Mouse (Mus musculus) intestine, postnatal 0 days (tissue): ENCODE results near the gene Btbd8. TPM values are rescaled to one million over a fixed set of nuclear protein-coding genes. Genes with fewer than 3 reads are reported as not detected.
A peak's percentile ranks its signal among the peaks of the same experiment; 100 is the strongest.

ENCODE experiments used
- ATAC-seq: fragments of 200-750 bp; cut with Nextera tagmentation; 2 replicates; pipeline ENCODE4 v1.8.0; 2017; ENCODE audit warnings: mild to moderate bottlenecking, moderate TSS enrichment, moderate library complexity
- H3K27ac ChIP-seq: fragments of 300-500 bp; sonication (generic); 2 replicates; pipeline ENCODE4 v1.5.1; 2014; ENCODE audit warnings: mild to moderate bottlenecking, low read depth, low read length, moderate library complexity
- H3K27me3 ChIP-seq: fragments of 300-500 bp; sonication (generic); replicated peaks from 2 replicates; pipeline ENCODE4 v1.6.1; 2014; ENCODE audit warnings: low read length, mixed read lengths; ENCODE audit not compliant: control insufficient read depth, insufficient read depth
- H3K36me3 ChIP-seq: fragments of 300-500 bp; sonication (generic); 2 replicates; pipeline ENCODE4 v1.6.1; 2014; ENCODE audit warnings: mild to moderate bottlenecking, moderate library complexity; ENCODE audit not compliant: control insufficient read depth, insufficient read depth
- H3K4me1 ChIP-seq: fragments of 300-500 bp; sonication (generic); replicated peaks from 2 replicates; pipeline ENCODE4 v1.6.1; 2014; ENCODE audit warnings: antibody characterized with exemption, low read length, mixed read lengths; ENCODE audit not compliant: control insufficient read depth, insufficient read depth
- H3K4me2 ChIP-seq: fragments of 300-500 bp; sonication (generic); replicated peaks from 2 replicates; pipeline ENCODE4 v1.6.1; 2014; ENCODE audit warnings: low read depth, mild to moderate bottlenecking, moderate library complexity
- H3K4me3 ChIP-seq: fragments of 300-500 bp; sonication (generic); 2 replicates; pipeline ENCODE4 v1.5.1; 2014; ENCODE audit warnings: low read depth, low read length
- H3K9ac ChIP-seq: fragments of 300-500 bp; sonication (generic); 2 replicates; pipeline ENCODE4 v1.6.1; 2014; ENCODE audit warnings: mild to moderate bottlenecking, low read depth, low read length
- H3K9me3 ChIP-seq: fragments of 300-500 bp; sonication (generic); 2 replicates; pipeline ENCODE4 v1.6.1; 2016; ENCODE audit warnings: mixed run types; ENCODE audit not compliant: control insufficient read depth
- CTCF ChIP-seq: sonication (generic); IDR thresholded peaks from 2 replicates; pipeline ENCODE4 v1.5.1; 2016; ENCODE audit warnings: low read depth, mild to moderate bottlenecking, control low read depth, antibody characterized with exemption, moderate library complexity
- WGBS: fragments of 180-500 bp; shearing (Covaris S2); extraction: QIAGEN DNeasy Blood & Tissue Kit; methylation state at CpG from one replicate; pipeline ENCODE4 v1.1.7; 2014; 5-methylcytosine and 5-hydroxymethylcytosine counted together
- polyA plus RNA-seq: library from polyadenylated mRNA; unstranded; fragments of >200 nt; fragmentation: Nextera tagmentation; extraction: Ambion mirVana; gene quantifications from 2 replicates; pipeline ENCODE4 v1.2.1, GENCODE M21; 2015

Btbd8 gene
- 1.3 and 1.5 TPM in 2 replicates for polyA plus RNA-seq

- ATAC-seq, result peak; percentile 99
- Histone ChIP-seq H3K4me1 (no peaks in the 10 kb centered on the region), H3K9ac (peak within 1 kb of the TSS; percentile 93), H3K4me3 (peak within 1 kb of the TSS; percentile 82), H3K4me2 (peak within 1 kb of the TSS; percentile 72), H3K27me3 (no peaks in the 10 kb centered on the region), H3K9me3 (no peaks in the 10 kb centered on the region), H3K27ac (peak within 1 kb of the TSS; percentile 75), H3K36me3 (no peaks in the 10 kb centered on the region)
- TF ChIP-seq CTCF, result no peak; the same call in 1 of the 2 replicates
- under 1% methylated on average over 51 of the region's 51 CpGs for WGBS
These were observed at the start of gene Btbd8 for GRCm38 (mm10) chr5:107437464-107438281. Btbd8 (plus strand) TSS chr5:107437997.

GRCm38 (mm10) chr5:107389373-107389772, 48.4 kb upstream of the Btbd8 start:
- no peak for ATAC-seq
- Histone ChIP-seq H3K27ac (no peak overlapping the region), H3K4me2 (no peak overlapping the region), H3K27me3 (no peaks in the 10 kb centered on the region), H3K9ac (no peak overlapping the region), H3K4me1 (no peaks in the 10 kb centered on the region), H3K4me3 (no peak overlapping the region), H3K9me3 (no peaks in the 10 kb centered on the region), H3K36me3 (no peaks in the 10 kb centered on the region; the same call in 1 of the 2 replicates)
- TF ChIP-seq CTCF, result no peak
- 88% methylated on average over 2 of the region's 2 CpGs for WGBS

- no peaks in the 10 kb centered on the region for H3K36me3 ChIP-seq
- H3K27ac ChIP-seq, result no peak overlapping the region
- H3K4me3 ChIP-seq, result no peak overlapping the region
- ATAC-seq, result no peak
- no peak overlapping the region for H3K4me2 ChIP-seq
- H3K9ac ChIP-seq, result no peak overlapping the region
- 70% methylated on average over 2 of the region's 2 CpGs for WGBS
- TF ChIP-seq CTCF, result no peak
- no peaks in the 10 kb centered on the region for H3K27me3 ChIP-seq
- H3K9me3 ChIP-seq, result no peaks in the 10 kb centered on the region
- no peaks in the 10 kb centered on the region for H3K4me1 ChIP-seq
These were observed 43.4 kb upstream of the Btbd8 start for GRCm38 (mm10) chr5:107394437-107394836.

GRCm38 (mm10) chr5:107402436-107402835, 35.4 kb upstream of the Btbd8 start, which contains the start of gene Ephx4:
Ephx4 (plus strand) TSS chr5:107402736.
- Histone ChIP-seq H3K27ac (no peak within 1 kb of the TSS), H3K9me3 (no peaks in the 10 kb centered on the region), H3K4me2 (peak within 1 kb of the TSS; percentile 96), H3K27me3 (peaks cover 32% of the 10 kb centered on the region), H3K36me3 (no peaks in the 10 kb centered on the region), H3K4me3 (peak within 1 kb of the TSS; percentile 50), H3K9ac (peak within 1 kb of the TSS; percentile 40; the same call in 1 of the 2 replicates), H3K4me1 (no peaks in the 10 kb centered on the region)
- ATAC-seq, result no peak
- no peak for TF ChIP-seq CTCF
- 29% methylated on average over 5 of the region's 5 CpGs for WGBS

- Histone ChIP-seq H3K4me1 (no peaks in the 10 kb centered on the region), H3K9ac (peak overlapping the region; percentile 40; the same call in 1 of the 2 replicates), H3K4me3 (peak overlapping the region; percentile 50), H3K27me3 (peaks cover 32% of the 10 kb centered on the region), H3K4me2 (peak overlapping the region; percentile 96), H3K27ac (no peak overlapping the region), H3K36me3 (no peaks in the 10 kb centered on the region), H3K9me3 (no peaks in the 10 kb centered on the region)
- under 1% methylated on average over 80 of the region's 80 CpGs for WGBS
- peak; percentile 56; the same call in 1 of the 2 replicates for ATAC-seq
- no peak for TF ChIP-seq CTCF
These were observed 34.5 kb upstream of the Btbd8 start for GRCm38 (mm10) chr5:107403011-107403946.
